Mouse (Mus musculus): ENCODE data around the gene Eno3.

GRCm38 (mm10) chr11:70623053-70623742 lies 33.8 kb upstream of the Eno3 start:
- no peak for TF ChIP-seq POLR2A (IDR thresholded peaks at IDR 0.05; ENCODE audit: low read depth, low read length)
- peak; percentile 50 for TF ChIP-seq CTCF (conservative IDR thresholded peaks at IDR 0.05; ENCODE audit: insufficient read depth, insufficient read length, low read depth, low read length)
